Mouse (Mus musculus) neural tube, embryonic 12.5 days (tissue): ENCODE results near the gene Tsfm. TPM values are rescaled to one million over a fixed set of nuclear protein-coding genes. Genes with fewer than 3 reads are reported as not detected.
A peak's percentile ranks its signal among the peaks of the same experiment; 100 is the strongest.

Experiments used
- ATAC-seq: fragments of 200-750 bp; cut with Nextera tagmentation; 2 replicates; pipeline ENCODE4 v1.8.0; 2017; ENCODE audit warnings: low read depth, mild to moderate bottlenecking, moderate TSS enrichment, moderate library complexity; ENCODE audit not compliant: low FRiP score
- H3K27ac ChIP-seq: fragments of 300-500 bp; sonication (generic); 2 replicates; pipeline ENCODE4 v1.5.1; 2016
- H3K27me3 ChIP-seq: fragments of 300-500 bp; sonication (generic); replicated peaks from 2 replicates; pipeline ENCODE4 v1.6.1; 2016; ENCODE audit warnings: mild to moderate bottlenecking
- H3K36me3 ChIP-seq: fragments of 300-500 bp; sonication (generic); 2 replicates; pipeline ENCODE4 v1.6.1; 2016; ENCODE audit warnings: mild to moderate bottlenecking
- H3K4me1 ChIP-seq: fragments of 300-500 bp; sonication (generic); 2 replicates; pipeline ENCODE4 v1.6.1; 2016
- H3K4me2 ChIP-seq: fragments of 300-500 bp; sonication (generic); replicated peaks from 2 replicates; pipeline ENCODE4 v1.6.1; 2016; ENCODE audit warnings: mild to moderate bottlenecking
- H3K4me3 ChIP-seq: fragments of 300-500 bp; sonication (generic); 2 replicates; pipeline ENCODE4 v1.5.1; 2016
- H3K9ac ChIP-seq: fragments of 300-500 bp; sonication (generic); 2 replicates; pipeline ENCODE4 v1.6.1; 2016; ENCODE audit warnings: mild to moderate bottlenecking
- H3K9me3 ChIP-seq: fragments of 300-500 bp; sonication (generic); 2 replicates; pipeline ENCODE4 v1.6.1; 2016; ENCODE audit warnings: mild to moderate bottlenecking
- WGBS: fragments of 180-500 bp; shearing (Covaris S2); methylation state at CpG from one replicate; pipeline ENCODE4 v1.1.7; 2016; 5-methylcytosine and 5-hydroxymethylcytosine counted together
- microRNA counts: library from miRNA; unstranded; fragments of <30 nt; microRNA quantifications from one replicate; lab custom pipeline; 2017
- microRNA-seq: library from miRNA; unstranded; fragments of <30 nt; microRNA quantifications from one replicate; pipeline ENCODE4, GENCODE M21; 2017
- polyA plus RNA-seq: library from polyadenylated mRNA; unstranded; fragments of >200 nt; fragmentation: Nextera tagmentation; extraction: Ambion mirVana; gene quantifications from 2 replicates; pipeline ENCODE4 v1.2.1, GENCODE M21; 2016

Tsfm gene
- polyA plus RNA-seq, 1 experiment from 2014 or later, result 70.9 TPM

- peaks cover 14% of the 10 kb centered on the region for H3K4me1 ChIP-seq
- ATAC-seq, result no peak
- H3K4me3 ChIP-seq, result no peak overlapping the region
- no peak overlapping the region for H3K9ac ChIP-seq
- H3K27me3 ChIP-seq, result peaks cover 44% of the 10 kb centered on the region
- no peak overlapping the region for H3K27ac ChIP-seq
- no peaks in the 10 kb centered on the region for H3K36me3 ChIP-seq
- whole genome bisulfite sequencing, result 69% methylated on average over 10 of the region's 10 CpGs
- H3K4me2 ChIP-seq, result no peak overlapping the region
- no peaks in the 10 kb centered on the region for H3K9me3 ChIP-seq
Observed at GRCm38 (mm10) chr10:126961757-126962156, 68.9 kb downstream of the Tsfm start.

MicroRNA genes within 50 kb of the gene (microRNA counts, 519-probe panel; counts per million panel counts)
- microRNA mmu-miR-26a (lab: Ali Mortazavi, UCI), result 342 counts per million, percentile 67 among the panel's probes with 10 or more counts
- microRNA mmu-miR-546 (lab: Ali Mortazavi, UCI), result 342 counts per million, percentile 67 among the panel's probes with 10 or more counts

Small RNA genes lying within 50 kb of the gene (microRNA-seq; reads per million reads assigned to microRNA genes)
- gene Mir26a-2 (20.8 reads per million, percentile 31 among the genes with 10 or more reads in this experiment), gene Mir546 (not detected)

Other genes with a start within 250 kb of the Tsfm start
- 12.8 and 13.1 TPM in 2 replicates for gene Atp23, start 129.5 kb downstream of the Tsfm start, polyA plus RNA-seq
- gene Ctdsp2, start 52.1 kb downstream of the Tsfm start, polyA plus RNA-seq, result 39.4 and 42.6 TPM in 2 replicates
- gene Avil, start 30.1 kb downstream of the Tsfm start, polyA plus RNA-seq, result 5.2 and 10.0 TPM in 2 replicates
- gene Mettl1, start 10.6 kb upstream of the Tsfm start, polyA plus RNA-seq, result 31.5 and 32.5 TPM in 2 replicates
- gene Eef1akmt3, start 10.7 kb upstream of the Tsfm start, polyA plus RNA-seq, result 0.15 and 0.17 TPM in 2 replicates
- 0.13 and 0.25 TPM in 2 replicates for gene Cyp27b1, start 17.4 kb upstream of the Tsfm start, polyA plus RNA-seq
- 6.1 TPM in 2 replicates for gene March9, start 29.3 kb upstream of the Tsfm start, polyA plus RNA-seq
- 1,857 and 1,896 TPM in 2 replicates for gene Cdk4, start 32.7 kb upstream of the Tsfm start, polyA plus RNA-seq
- gene Tspan31, start 39.4 kb upstream of the Tsfm start, polyA plus RNA-seq, result 137 and 147 TPM in 2 replicates
- gene Agap2, start 44.4 kb upstream of the Tsfm start, polyA plus RNA-seq, result 1.1 and 1.3 TPM in 2 replicates
- 118 and 123 TPM in 2 replicates for gene Os9, start 90.3 kb upstream of the Tsfm start, polyA plus RNA-seq
- 29.2 and 31.5 TPM in 2 replicates for gene B4galnt1, start 134.4 kb upstream of the Tsfm start, polyA plus RNA-seq
- gene Slc26a10, start 149.8 kb upstream of the Tsfm start, polyA plus RNA-seq, result 1.5 and 1.8 TPM in 2 replicates
- gene Arhgef25, start 159.2 kb upstream of the Tsfm start, polyA plus RNA-seq, result 43.3 and 43.6 TPM in 2 replicates
- 189 and 199 TPM in 2 replicates for gene Dtx3, start 164.9 kb upstream of the Tsfm start, polyA plus RNA-seq
- gene Pip4k2c, start 180.7 kb upstream of the Tsfm start, polyA plus RNA-seq, result 22.0 and 22.4 TPM in 2 replicates
- gene Kif5a, start 232.5 kb upstream of the Tsfm start, polyA plus RNA-seq, result 72.7 and 81.6 TPM in 2 replicates
- gene Dctn2, start 235.5 kb upstream of the Tsfm start, polyA plus RNA-seq, result 273 and 277 TPM in 2 replicates